Mouse (Mus musculus): ENCODE measurements around the gene Npat. TPM values are rescaled to one million over a fixed set of nuclear protein-coding genes. Genes with fewer than 3 reads are reported as not detected.

The Npat gene
- total RNA-seq, 1 experiment: 22.8 TPM

- H3K36me3 ChIP-seq (ENCODE audit: control insufficient read depth, insufficient read depth, low read length, poor library complexity, severe bottlenecking): peaks cover 3% of the 10 kb centered on the region
- H3K27ac ChIP-seq (ENCODE audit: insufficient read depth, low read depth, low read length, poor library complexity, severe bottlenecking): no peak overlapping the region
- H3K4me3 ChIP-seq (ENCODE audit: insufficient read depth in 1 of 2, low read depth in 1 of 2, low read length in 2 of 2, poor library complexity in 1 of 2, severe bottlenecking in 1 of 2): no peak overlapping the region
- DNase-seq (ENCODE audit: low read depth, low spot score): no peak
- in situ Hi-C loops (cut with MboI; ENCODE audit: low sequenced_read_pairs in 2 of 2, unreplicated experiment in 2 of 2): no loop called here
- H3K9me3 ChIP-seq (ENCODE audit: control insufficient read depth, insufficient read depth, low read depth, low read length): no peaks in the 10 kb centered on the region
- no peak overlapping the region for H3K9ac ChIP-seq (ENCODE audit: insufficient read depth, low read depth, low read length, poor library complexity, severe bottlenecking)
- peaks cover 0 to 3% of the 10 kb centered on the region in 2 experiments; a peak in 1 of 4 replicates for H3K4me1 ChIP-seq (ENCODE audit: control insufficient read depth in 2 of 2, insufficient read depth in 2 of 2, low read length in 2 of 2, poor library complexity in 1 of 2)
- TF ChIP-seq MAFK (IDR thresholded peaks at IDR 0.05; ENCODE audit: insufficient read depth, low read depth, low read length): no peak
- TF ChIP-seq ZC3H11A (IDR thresholded peaks at IDR 0.05; ENCODE audit: borderline replicate concordance, low read depth, low read length): no peak
- no peak for TF ChIP-seq ZNF384 (IDR thresholded peaks at IDR 0.05; ENCODE audit: low read depth, low read length)
- TF ChIP-seq HCFC1 (IDR thresholded peaks at IDR 0.05; ENCODE audit: borderline replicate concordance, insufficient read depth, low read length): no peak
- TF ChIP-seq CHD2 (IDR thresholded peaks at IDR 0.05; ENCODE audit: low read depth, low read length): no peak
These were observed 77.4 kb downstream of the Npat start for GRCm38 (mm10) chr9:53614286-53614685.

- H3K9me3 ChIP-seq (ENCODE audit: control insufficient read depth, insufficient read depth, low read depth, low read length): no peaks in the 10 kb centered on the region
- no peak overlapping the region for H3K4me3 ChIP-seq (ENCODE audit: insufficient read depth in 1 of 2, low read depth in 1 of 2, low read length in 2 of 2, poor library complexity in 1 of 2, severe bottlenecking in 1 of 2)
- no peak for DNase-seq (ENCODE audit: low read depth, low spot score)
- peaks cover 3% of the 10 kb centered on the region for H3K36me3 ChIP-seq (ENCODE audit: control insufficient read depth, insufficient read depth, low read length, poor library complexity, severe bottlenecking)
- H3K27ac ChIP-seq (ENCODE audit: insufficient read depth, low read depth, low read length, poor library complexity, severe bottlenecking): no peak overlapping the region
- no peak overlapping the region for H3K9ac ChIP-seq (ENCODE audit: insufficient read depth, low read depth, low read length, poor library complexity, severe bottlenecking)
- no peaks in the 10 kb centered on the region for H3K4me1 ChIP-seq (ENCODE audit: control insufficient read depth in 2 of 2, insufficient read depth in 2 of 2, low read length in 2 of 2, poor library complexity in 1 of 2)
- TF ChIP-seq MAFK (IDR thresholded peaks at IDR 0.05; ENCODE audit: insufficient read depth, low read depth, low read length) (no peak), CHD2 (IDR thresholded peaks at IDR 0.05; ENCODE audit: low read depth, low read length) (no peak), ZC3H11A (IDR thresholded peaks at IDR 0.05; ENCODE audit: borderline replicate concordance, low read depth, low read length) (no peak), ZNF384 (IDR thresholded peaks at IDR 0.05; ENCODE audit: low read depth, low read length) (no peak), HCFC1 (IDR thresholded peaks at IDR 0.05; ENCODE audit: borderline replicate concordance, insufficient read depth, low read length) (no peak)
- in situ Hi-C loops (cut with MboI; ENCODE audit: low sequenced_read_pairs in 2 of 2, unreplicated experiment in 2 of 2): no loop called here
These were observed 78.4 kb downstream of the Npat start for GRCm38 (mm10) chr9:53615246-53615645.

Other genes with a start within 250 kb of the Npat start
- gene Exph5, start 235.4 kb upstream of the Npat start, total RNA-seq (2012; rRNA removed): 0.21 and 0.27 TPM in 2 replicates
- gene Kdelc2, start 153.0 kb upstream of the Npat start, total RNA-seq (2012; rRNA removed): 5.5 and 7.9 TPM in 2 replicates
- 1.1 and 1.2 TPM in 2 replicates for gene 4930550C14Rik, start 134.7 kb upstream of the Npat start, total RNA-seq (2012; rRNA removed)
- gene Atm, start 307 bp upstream of the Npat start, total RNA-seq (2012; rRNA removed): 24.9 and 31.4 TPM in 2 replicates
- 7.1 and 9.8 TPM in 2 replicates for gene Acat1, start 73.3 kb downstream of the Npat start, total RNA-seq (2012; rRNA removed)
- gene Cul5, start 133.0 kb downstream of the Npat start, total RNA-seq (2012; rRNA removed): 31.5 and 42.6 TPM in 2 replicates
- 1.1 and 1.8 TPM in 2 replicates for gene Rab39, start 169.2 kb downstream of the Npat start, total RNA-seq (2012; rRNA removed)
- gene Slc35f2, start 234.5 kb downstream of the Npat start, total RNA-seq (2012; rRNA removed): 61.1 and 76.7 TPM in 2 replicates

Measured in ES-E14 (cell line).